Mouse (Mus musculus): ENCODE data around the gene Slc25a23. TPM values are rescaled to one million over a fixed set of nuclear protein-coding genes. Genes with fewer than 3 reads are reported as not detected.

Gene Slc25a23
- polyA plus RNA-seq, 1 experiment from 2014 or later, result 21.3 TPM

DNA sequence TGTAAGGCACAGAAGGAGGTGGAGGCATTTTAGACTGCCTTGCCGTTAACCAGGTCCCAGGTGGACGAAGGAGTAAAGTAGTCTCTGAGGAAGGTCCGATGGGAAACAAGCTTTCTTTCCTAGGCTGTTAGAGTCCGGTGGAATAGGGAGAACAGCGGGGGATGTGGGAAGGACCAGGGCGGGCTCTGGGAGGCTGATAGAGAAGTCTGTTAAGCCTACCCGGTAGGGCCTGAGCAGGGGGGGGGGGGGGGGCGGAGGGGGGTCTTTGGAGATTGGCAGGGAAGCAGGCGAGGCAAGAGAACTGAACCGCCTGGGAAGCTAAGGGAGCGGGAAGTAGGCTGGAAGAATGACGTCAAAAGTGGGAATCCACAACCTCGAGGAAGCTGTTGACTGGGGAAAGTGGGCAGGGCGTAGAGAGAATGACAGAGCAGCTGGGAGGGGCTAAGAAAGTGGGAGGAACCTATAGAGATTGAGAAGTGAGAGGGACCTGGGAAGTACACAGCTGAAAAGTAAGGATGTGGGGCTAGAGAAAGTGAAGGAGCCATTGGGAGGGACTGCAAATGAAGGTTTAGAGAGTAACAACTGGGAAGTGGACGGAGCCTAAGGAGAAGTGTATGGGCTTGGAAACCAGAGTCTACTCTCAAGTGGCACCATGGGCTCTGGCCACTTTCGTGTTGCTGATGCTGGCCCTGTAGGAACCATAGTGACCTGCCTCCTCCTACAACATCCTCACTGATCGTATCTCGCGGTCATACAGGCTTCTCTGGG, 36.4 kb upstream of the Slc25a23 start:
- Histone ChIP-seq H3K4me1 (peaks cover 16% of the 10 kb centered on the region), H3K9ac (peak overlapping the region; percentile 44; the same call in 1 of the 2 replicates), H3K27ac (no peak overlapping the region; the same call in 1 of the 2 replicates), H3K4me3 (replicated peaks) (peak overlapping the region; percentile 12), H3K4me2 (peak overlapping the region; percentile 53), H3K36me3 (replicated peaks) (no peaks in the 10 kb centered on the region), H3K27me3 (0 out of 2 replicates have a peak, but pooled peaks cover 3% of the 10 kb centered on the region), H3K9me3 (no peaks in the 10 kb centered on the region)
- WGBS, result under 1% methylated on average over 18 of the region's 19 CpGs
- peak; percentile 85 for ATAC-seq (ENCODE audit: low FRiP score)

DNA sequence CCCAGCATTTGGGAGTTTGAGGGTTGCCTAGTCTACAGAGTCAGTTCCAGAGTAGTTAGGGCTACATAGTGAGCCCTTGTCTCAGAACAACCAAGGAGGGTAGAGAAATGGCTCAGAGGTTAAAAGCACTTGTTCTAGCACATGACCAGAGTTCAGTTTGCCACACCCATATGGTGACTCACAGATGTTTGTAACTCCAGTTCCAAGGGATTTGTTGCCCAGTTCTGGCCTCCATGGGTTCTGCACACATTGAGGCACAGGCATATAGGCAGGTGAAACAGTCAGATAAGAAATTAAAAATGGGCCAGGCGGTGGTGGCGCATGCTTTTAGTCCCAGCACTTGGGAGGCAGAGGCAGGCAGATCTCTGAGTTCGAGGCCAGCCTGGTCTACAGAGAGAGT, 34.6 kb upstream of the Slc25a23 start:
- Histone ChIP-seq H3K4me3 (replicated peaks) (no peak overlapping the region), H3K36me3 (replicated peaks) (no peaks in the 10 kb centered on the region), H3K9me3 (no peaks in the 10 kb centered on the region), H3K4me1 (peaks cover 12% of the 10 kb centered on the region; the same call in 1 of the 2 replicates), H3K4me2 (no peak overlapping the region), H3K9ac (no peak overlapping the region), H3K27me3 (peaks cover 3% of the 10 kb centered on the region; the same call in 1 of the 2 replicates), H3K27ac (no peak overlapping the region)
- WGBS, result 93% methylated on average over 3 of the region's 3 CpGs
- ATAC-seq (ENCODE audit: low FRiP score), result no peak

DNA sequence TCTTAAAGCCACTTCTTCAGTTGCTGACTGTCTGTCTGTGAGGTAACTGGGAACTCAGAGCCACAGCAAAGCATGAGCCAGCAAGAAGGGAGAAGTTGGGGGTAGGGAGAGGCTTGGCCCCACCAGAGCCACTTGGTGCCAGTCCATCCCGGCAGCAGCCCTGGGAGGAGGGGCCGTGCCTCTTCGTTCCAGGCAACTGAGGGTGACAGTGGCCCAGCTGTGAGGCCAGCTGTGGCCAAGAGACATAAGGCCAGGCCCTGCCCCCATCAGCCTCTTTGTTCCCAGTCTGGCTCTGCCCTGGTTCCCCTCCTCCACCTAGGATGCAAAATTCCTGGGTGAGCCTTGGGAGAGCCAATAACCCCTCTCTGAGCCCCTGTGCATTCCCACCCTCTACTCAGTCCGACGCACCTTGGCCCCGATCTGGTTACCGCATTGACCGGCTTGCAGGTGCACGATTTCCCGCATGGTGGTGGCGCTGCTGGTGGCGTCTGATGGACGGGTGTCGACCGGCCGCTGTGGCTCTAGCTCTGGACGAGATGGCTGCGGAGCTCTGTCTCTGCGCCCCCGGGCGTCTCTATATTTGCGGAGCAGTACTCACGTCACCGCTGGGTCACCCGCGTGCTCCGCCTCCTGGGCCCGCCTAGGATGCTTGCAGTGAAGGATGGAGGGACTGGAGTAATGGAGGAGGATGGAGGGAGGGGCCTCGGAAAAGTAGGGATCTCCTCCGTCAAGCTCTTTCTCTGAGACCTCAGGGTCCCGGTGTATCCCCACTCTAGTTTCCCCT, 27.6 kb upstream of the Slc25a23 start, which contains the start of gene Tubb4a:
Gene Tubb4a (minus strand): TSS at position 734 of the 784 bp plus-strand sequence.
- Histone ChIP-seq H3K9me3 (no peaks in the 10 kb centered on the region), H3K4me3 (replicated peaks) (peak within 1 kb of the TSS; percentile 53), H3K9ac (peak within 1 kb of the TSS; percentile 71), H3K27ac (peak within 1 kb of the TSS; percentile 53), H3K36me3 (replicated peaks) (peaks cover 4% of the 10 kb centered on the region), H3K4me1 (peaks cover 21% of the 10 kb centered on the region), H3K27me3 (peaks cover 3% of the 10 kb centered on the region; the same call in 1 of the 2 replicates), H3K4me2 (peak within 1 kb of the TSS; percentile 67)
- ATAC-seq (ENCODE audit: low FRiP score), result peak; percentile 95
- WGBS, result under 1% methylated on average over 31 of the region's 31 CpGs

DNA sequence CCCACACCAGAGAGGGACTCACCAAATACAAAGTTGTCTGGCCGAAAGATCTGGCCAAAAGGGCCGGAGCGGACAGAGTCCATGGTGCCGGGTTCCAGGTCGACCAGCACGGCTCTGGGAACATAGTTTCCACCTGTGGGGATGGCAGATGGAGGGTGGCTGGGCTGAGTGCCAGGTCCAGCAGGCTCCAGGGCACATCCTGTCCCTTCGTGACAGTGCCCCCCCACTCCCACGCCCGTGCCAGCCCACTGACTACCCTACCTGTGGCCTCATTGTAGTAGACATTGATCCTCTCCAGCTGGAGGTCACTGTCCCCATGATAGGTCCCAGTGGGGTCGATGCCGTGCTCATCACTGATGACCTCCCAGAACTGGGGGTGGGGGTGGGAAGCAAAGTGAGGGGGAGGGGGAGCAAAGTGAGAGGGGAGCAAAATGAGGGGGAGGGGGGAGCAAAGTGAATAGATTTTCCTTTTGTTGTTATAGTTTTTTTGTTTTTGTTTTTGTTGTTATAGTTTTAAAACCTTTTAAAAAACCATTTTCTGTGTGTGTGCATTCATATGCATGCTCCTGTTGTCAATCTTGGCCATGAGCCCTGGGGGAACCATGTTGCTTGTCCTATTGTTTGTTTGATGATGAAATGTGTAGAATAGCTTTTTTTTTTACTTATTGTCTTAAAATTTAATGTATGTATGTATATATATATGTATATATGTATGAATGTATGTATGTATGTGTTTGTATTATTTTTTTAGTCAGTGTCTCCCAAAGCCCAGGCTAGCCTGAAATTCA, 26.5 kb upstream of the Slc25a23 start:
- Histone ChIP-seq H3K9me3 (no peaks in the 10 kb centered on the region), H3K27me3 (peaks cover 3% of the 10 kb centered on the region; the same call in 1 of the 2 replicates), H3K4me1 (peaks cover 21% of the 10 kb centered on the region), H3K36me3 (replicated peaks) (peaks cover 10% of the 10 kb centered on the region), H3K4me3 (replicated peaks) (no peak overlapping the region; the same call in 1 of the 2 replicates), H3K27ac (no peak overlapping the region), H3K4me2 (peak overlapping the region; percentile 67), H3K9ac (0 out of 2 replicates have a peak overlapping the region, but pooled peaks have one; percentile 71)
- no peak for ATAC-seq (ENCODE audit: low FRiP score)
- WGBS, result 92% methylated on average over 11 of the region's 11 CpGs

DNA sequence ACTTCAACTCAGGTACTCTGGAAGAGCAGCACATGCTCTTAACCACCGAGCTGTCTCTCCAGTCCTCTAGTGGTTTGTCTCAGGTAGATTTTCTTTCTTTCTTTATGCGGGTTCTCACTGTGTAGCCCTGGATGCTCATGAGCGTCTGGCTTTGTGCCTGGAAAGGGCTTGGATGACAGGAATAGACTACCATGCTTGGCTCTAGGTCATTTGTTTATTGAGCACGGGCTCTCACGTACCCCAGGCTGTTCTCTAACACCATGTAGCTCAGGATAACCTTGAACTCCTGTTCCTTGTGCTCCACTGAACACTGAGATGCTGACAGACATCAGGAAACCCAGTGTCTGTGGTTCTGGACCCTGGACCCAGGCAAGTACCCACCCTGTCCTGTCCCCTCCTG, 22.8 kb upstream of the Slc25a23 start:
- Histone ChIP-seq H3K27ac (no peak overlapping the region), H3K9ac (no peak overlapping the region), H3K4me3 (replicated peaks) (no peak overlapping the region), H3K9me3 (no peaks in the 10 kb centered on the region), H3K27me3 (0 out of 2 replicates have a peak, but pooled peaks cover 3% of the 10 kb centered on the region), H3K36me3 (replicated peaks) (peaks cover 26% of the 10 kb centered on the region), H3K4me1 (peaks cover 17% of the 10 kb centered on the region), H3K4me2 (no peak overlapping the region)
- whole genome bisulfite sequencing, result 92% methylated on average over 5 of the region's 5 CpGs
- ATAC-seq (ENCODE audit: low FRiP score), result no peak

DNA sequence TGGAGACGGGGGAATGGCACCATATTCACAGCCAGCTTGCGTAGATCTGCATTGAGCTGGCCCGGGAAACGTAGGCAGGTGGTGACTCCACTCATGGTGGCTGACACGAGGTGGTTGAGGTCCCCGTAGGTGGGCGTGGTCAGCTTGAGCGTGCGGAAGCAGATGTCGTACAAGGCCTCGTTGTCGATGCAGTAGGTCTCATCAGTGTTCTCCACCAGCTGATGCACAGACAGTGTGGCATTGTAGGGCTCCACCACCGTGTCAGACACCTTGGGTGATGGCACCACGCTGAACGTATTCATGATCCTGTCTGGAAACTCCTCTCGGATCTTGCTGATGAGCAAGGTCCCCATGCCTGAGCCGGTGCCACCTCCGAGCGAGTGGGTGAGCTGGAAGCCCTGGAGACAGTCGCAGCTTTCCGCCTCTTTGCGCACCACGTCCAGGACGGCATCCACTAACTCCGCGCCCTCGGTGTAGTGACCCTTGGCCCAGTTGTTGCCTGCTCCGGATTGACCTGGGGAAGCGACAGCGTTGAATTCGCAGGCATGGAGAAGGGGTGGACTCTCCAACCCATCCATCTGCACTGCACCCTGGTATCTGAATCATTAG, 21.7 kb upstream of the Slc25a23 start:
- no peak for ATAC-seq (ENCODE audit: low FRiP score)
- peaks cover 26% of the 10 kb centered on the region for H3K36me3 ChIP-seq (replicated peaks)
- H3K9ac ChIP-seq, result no peak overlapping the region
- 94% methylated on average over 31 of the region's 31 CpGs for WGBS
- H3K4me1 ChIP-seq, result peaks cover 8% of the 10 kb centered on the region
- H3K27me3 ChIP-seq, result 0 out of 2 replicates have a peak, but pooled peaks cover 3% of the 10 kb centered on the region
- no peaks in the 10 kb centered on the region for H3K9me3 ChIP-seq
- no peak overlapping the region for H3K4me3 ChIP-seq (replicated peaks)
- no peak overlapping the region for H3K27ac ChIP-seq
- no peak overlapping the region for H3K4me2 ChIP-seq

DNA sequence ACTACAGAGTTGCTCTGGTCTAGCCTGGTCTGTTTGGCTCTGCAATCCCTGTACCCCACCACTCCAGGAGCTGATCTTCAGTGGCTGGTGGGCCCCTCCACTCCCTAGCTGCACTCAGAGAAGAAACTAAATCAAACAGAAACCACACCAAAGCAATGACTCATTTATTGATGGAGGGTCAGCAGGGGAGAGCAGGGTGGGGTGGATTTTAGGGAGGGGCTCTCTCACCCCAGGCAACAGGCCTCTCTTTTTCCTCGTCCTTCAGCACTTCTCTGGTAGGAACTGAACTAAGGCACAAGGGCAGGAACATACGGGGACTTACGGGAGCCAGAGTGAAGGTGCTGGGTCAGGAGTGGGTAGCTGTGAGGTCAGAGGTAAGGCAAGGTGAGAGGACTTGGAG, 20.3 kb upstream of the Slc25a23 start:
- H3K9ac ChIP-seq, result no peak overlapping the region
- H3K9me3 ChIP-seq, result no peaks in the 10 kb centered on the region
- ATAC-seq (ENCODE audit: low FRiP score), result no peak
- WGBS, result 84% methylated on average over 3 of the region's 3 CpGs
- no peak overlapping the region for H3K27ac ChIP-seq
- H3K4me1 ChIP-seq, result peaks cover 4% of the 10 kb centered on the region; the same call in 1 of the 2 replicates
- 0 out of 2 replicates have a peak, but pooled peaks cover 3% of the 10 kb centered on the region for H3K27me3 ChIP-seq
- H3K4me2 ChIP-seq, result no peak overlapping the region
- H3K36me3 ChIP-seq (replicated peaks), result peaks cover 26% of the 10 kb centered on the region
- H3K4me3 ChIP-seq (replicated peaks), result no peak overlapping the region

DNA sequence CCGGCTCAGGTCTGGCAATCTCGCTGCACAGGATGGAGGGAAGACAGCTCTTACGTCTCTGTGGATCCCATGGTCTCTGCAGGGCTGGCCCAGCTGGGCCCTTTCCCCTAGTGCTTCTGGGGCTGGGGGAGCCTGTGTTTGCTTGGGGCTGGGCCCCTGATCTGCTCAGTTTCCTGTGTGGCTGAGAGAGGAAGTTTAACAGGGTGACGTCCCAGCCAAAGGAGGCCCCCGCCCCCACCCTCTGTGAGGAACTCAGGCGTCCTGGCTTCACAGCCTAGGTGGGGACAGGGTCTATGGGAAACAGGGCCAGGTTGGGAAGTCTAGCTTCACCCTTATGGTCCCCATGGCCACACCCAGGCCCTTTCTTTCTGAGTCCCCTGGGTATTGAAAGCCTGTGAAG, 18.7 kb upstream of the Slc25a23 start, which contains the start of gene Dennd1c:
Gene Dennd1c (minus strand): TSS at position 179 of the 400 bp plus-strand sequence.
- no peak within 1 kb of the TSS for H3K9ac ChIP-seq

DNA sequence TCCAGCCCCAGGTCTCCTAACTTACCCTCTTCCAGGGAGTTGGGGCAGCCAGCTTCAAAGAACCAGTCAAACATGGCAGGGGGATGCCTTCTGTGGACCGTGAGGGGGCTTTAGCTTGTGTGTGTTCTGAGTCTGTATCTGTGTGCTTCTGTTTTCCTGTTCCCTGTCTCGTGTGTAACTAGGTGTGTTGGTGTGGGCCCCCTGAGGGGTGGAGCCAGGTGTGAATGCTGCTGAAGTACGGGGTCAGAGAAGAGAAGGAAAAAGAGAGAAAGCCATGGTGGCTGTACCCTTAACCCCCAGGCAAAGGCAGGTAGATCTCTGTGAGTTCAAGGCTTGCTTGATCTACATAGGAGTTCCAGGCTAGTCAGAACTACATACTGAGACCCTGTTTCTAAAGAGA, 17.3 kb upstream of the Slc25a23 start:
- H3K4me2 ChIP-seq, result no peak overlapping the region
- 61% methylated on average over 3 of the region's 3 CpGs for WGBS
- H3K9ac ChIP-seq, result no peak overlapping the region
- 0 out of 2 replicates have a peak, but pooled peaks cover 5% of the 10 kb centered on the region for H3K27me3 ChIP-seq
- peaks cover 23% of the 10 kb centered on the region for H3K36me3 ChIP-seq (replicated peaks)
- H3K27ac ChIP-seq, result no peak overlapping the region
- no peak overlapping the region for H3K4me3 ChIP-seq (replicated peaks)
- no peaks in the 10 kb centered on the region for H3K4me1 ChIP-seq
- ATAC-seq (ENCODE audit: low FRiP score), result no peak
- no peaks in the 10 kb centered on the region for H3K9me3 ChIP-seq

More for the DNA sequence above, 18.7 kb upstream of the Slc25a23 start, which contains the start of gene Dennd1c:
- Histone ChIP-seq H3K4me3 (replicated peaks) (no peak within 1 kb of the TSS), H3K36me3 (replicated peaks) (peaks cover 23% of the 10 kb centered on the region), H3K9me3 (no peaks in the 10 kb centered on the region), H3K4me2 (no peak within 1 kb of the TSS), H3K4me1 (no peaks in the 10 kb centered on the region), H3K27ac (no peak within 1 kb of the TSS), H3K27me3 (0 out of 2 replicates have a peak, but pooled peaks cover 5% of the 10 kb centered on the region)
- 52% methylated on average over 6 of the region's 6 CpGs for WGBS
- no peak for ATAC-seq (ENCODE audit: low FRiP score)

DNA sequence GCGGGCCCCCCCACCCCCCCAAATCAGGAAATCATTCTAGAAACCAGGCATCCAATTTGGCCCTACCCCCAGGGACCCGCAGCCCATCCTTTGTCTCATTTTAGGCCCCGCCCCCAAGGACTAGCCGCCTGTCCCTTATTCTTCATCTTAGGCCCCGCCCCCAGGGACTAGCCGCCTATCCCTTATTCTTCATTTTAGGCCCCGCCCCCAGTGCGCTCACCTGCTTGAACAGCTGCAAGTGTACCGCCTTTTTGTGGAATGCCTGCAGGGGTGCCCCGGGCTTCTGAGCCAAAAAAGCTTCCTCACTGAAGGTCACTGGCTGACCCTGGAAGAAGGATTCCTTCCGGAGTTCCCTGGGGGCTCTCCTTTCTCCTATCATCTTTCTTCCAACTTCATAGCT, 11.0 kb upstream of the Slc25a23 start:
- H3K9me3 ChIP-seq, result no peaks in the 10 kb centered on the region
- H3K9ac ChIP-seq, result no peak overlapping the region
- peaks cover 7% of the 10 kb centered on the region; the same call in 1 of the 2 replicates for H3K4me1 ChIP-seq
- peak overlapping the region; percentile 24 for H3K4me3 ChIP-seq (replicated peaks)
- ATAC-seq (ENCODE audit: low FRiP score), result peak; percentile 80
- H3K27me3 ChIP-seq, result 0 out of 2 replicates have a peak, but pooled peaks cover 3% of the 10 kb centered on the region
- H3K36me3 ChIP-seq (replicated peaks), result no peaks in the 10 kb centered on the region
- peak overlapping the region; percentile 46 for H3K4me2 ChIP-seq
- 4% methylated on average over 11 of the region's 11 CpGs for WGBS
- no peak overlapping the region for H3K27ac ChIP-seq

DNA sequence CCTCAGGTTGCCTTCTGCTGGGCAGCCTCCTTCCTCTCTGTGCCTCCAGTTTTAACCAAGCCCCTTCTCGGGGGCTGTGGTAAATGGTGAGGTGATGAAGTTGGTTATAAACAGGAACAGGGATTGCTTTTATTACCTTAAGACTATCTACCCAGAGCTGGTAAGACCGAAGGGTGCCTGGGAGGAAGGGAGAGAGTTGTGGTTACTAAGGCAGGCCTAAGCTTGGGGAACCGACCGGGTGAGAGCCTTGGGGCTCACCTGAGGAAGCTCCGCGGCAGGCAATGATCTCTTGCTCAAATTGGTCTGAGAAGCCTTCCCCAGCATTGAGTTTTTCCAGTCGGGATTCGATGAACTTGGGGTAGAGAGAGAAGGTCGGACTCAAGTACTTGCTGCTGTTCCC, 10.6 kb upstream of the Slc25a23 start:
- H3K9ac ChIP-seq, result peak overlapping the region; percentile 12; the same call in 1 of the 2 replicates
- peak overlapping the region; percentile 46 for H3K4me2 ChIP-seq
- H3K36me3 ChIP-seq (replicated peaks), result no peaks in the 10 kb centered on the region
- H3K4me3 ChIP-seq (replicated peaks), result peak overlapping the region; percentile 24
- 13% methylated on average over 9 of the region's 9 CpGs for WGBS
- H3K9me3 ChIP-seq, result no peaks in the 10 kb centered on the region
- H3K4me1 ChIP-seq, result peaks cover 7% of the 10 kb centered on the region; the same call in 1 of the 2 replicates
- 0 out of 2 replicates have a peak, but pooled peaks have one; percentile 2 for ATAC-seq (ENCODE audit: low FRiP score)
- peaks cover 6% of the 10 kb centered on the region; the same call in 1 of the 2 replicates for H3K27me3 ChIP-seq
- no peak overlapping the region for H3K27ac ChIP-seq

Data from forebrain, embryonic 12.5 days (tissue).